Mouse (Mus musculus) urinary bladder, postnatal 36 days (tissue): ENCODE measurements around the gene Cldn19.
A peak's percentile ranks its signal among the peaks of the same experiment; 100 is the strongest.
"Not testable (repeated sequence)": the region's sequence is repeated elsewhere in the genome, so short reads cannot be mapped to it uniquely, and the experiment has no call there.

Source experiments
- DNase-seq, 2 experiments: peaks; one replicate each; pipeline ENCODE4 v3.0.0; 2022; ENCODE audit warnings: low spot score in 2 of 2, mixed read lengths in 1 of 2

Gene Cldn19

GRCm38 (mm10) chr4:119252025-119252808, 3.0 kb upstream of the Cldn19 start:
- DNase-seq = no peak

DNA sequence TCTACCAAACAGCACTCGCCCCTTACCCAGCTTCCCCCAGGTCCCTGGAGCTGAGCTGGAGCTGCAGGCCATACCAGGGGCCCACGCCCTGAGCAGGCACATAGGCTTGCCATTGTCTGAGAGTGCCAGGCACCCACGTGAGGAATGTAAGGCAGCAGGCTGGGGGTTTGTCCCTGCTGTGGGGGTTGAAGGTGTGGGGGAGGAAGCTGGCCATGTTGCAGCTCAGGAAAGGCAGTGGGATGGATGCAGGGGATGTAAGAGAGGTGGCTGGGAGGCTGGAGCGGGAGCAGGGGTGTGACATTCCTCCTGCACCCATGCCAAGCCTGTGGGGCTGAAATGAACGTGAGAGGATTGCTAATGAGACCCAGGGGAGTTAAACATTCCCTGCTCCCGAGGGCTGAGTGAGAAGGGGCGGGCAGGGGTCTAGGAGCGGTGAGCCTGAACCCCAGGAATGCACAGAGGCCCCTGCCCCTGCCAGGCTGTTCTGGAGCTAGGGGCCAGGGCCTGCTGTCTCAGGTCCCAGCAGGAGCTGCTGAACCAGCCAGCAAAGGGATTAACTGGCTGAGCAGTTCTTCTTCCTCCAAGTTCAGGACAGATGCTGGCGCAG, 1.1 kb upstream of the Cldn19 start:
- no peak for DNase-seq

DNA sequence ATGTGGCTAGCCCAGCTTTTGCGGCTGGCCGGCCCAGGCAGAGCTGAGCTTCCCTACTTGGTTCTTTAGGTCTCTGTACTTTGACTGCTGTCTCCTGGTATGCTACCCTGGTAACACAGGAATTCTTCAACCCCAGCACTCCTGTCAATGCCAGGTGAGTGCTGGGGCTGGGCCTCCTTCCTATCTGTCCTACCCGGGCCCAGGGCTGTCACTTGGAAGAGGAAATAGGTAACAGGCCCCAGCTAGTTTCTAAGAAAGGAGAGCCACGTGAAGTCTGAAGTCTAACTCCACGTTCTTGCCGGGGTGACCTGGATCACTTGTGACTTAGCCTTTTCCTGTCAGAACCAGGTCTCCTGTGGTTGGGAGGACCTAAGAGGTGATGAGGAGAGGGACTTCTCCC, 1.9 kb downstream of the Cldn19 start:
- DNase-seq = no peak

GRCm38 (mm10) chr4:119259344-119260254, 4.4 kb downstream of the Cldn19 start:
- DNase-seq = no peak

DNA sequence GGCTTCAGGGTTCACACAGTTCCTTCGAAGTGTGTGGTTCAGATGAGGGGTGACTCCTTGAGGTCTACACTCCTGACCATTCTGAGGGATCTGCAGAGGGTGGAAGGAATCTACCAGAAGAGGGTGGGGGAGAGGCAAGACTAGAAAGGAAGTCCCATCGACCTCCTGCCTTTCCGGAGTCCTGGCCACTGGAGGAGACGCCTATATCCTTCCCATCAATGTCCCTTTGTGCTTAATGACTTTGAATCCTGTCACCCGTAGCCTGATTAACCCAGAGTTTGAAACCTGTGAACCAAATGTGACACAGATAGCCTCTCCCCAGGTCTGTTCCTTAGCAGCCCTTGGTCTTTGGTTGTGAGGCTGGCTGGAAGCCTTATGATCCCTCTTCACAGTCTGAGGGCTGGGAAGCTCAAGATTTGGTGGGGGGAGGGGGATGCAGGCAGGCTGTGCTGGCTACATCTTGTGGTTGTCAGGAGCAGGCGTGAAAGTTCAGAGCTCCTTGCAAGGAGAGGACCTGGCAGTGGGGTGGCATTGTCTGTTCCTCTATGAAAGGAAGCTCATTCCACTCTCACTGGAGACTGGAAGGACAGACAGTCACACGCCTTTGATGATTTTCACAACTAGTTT, 6.0 kb downstream of the Cldn19 start:
- DNase-seq = no peak

GRCm38 (mm10) chr4:119262483-119262882, 7.3 kb downstream of the Cldn19 start:
- no peak for DNase-seq

DNA sequence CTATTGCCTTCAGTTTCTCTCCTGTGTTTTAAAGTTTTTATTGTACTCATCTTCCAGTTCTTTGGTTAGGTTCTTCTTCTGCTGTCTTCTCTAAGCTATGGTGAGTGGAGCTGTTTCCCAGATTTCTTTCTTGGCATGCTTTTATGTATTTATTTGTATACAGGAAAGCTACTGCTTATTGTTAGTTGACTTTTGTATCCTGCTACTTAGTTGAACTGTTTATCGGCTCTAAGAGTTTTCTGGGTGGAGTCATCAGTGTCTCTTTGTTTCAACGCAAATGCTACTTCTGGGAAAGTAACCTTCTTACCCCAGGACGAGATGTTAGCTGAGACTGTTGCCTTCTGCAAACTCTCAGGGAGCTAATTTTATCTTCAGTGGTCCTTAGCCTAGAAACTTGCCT, 8.2 kb downstream of the Cldn19 start:
- no peak for DNase-seq

DNA sequence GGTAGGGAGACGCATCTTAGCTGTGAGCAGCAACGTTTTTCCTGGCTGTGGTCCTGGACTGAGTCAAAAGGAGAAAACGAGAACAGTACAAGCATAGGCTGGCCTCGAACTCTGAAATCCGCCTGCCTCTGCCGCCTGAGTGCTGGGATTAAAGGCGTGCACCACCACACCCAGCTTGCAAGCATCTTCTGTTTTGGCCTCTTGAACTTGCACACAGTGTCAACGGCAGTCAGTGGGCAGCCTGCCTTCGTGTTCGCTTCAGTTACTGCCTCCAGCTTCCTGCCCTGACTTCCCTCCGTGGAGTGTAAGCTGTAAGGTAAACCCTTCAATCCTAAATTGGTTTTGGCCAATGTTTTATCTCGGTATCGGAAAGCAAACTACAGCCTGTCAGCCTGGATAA, 11.4 kb downstream of the Cldn19 start:
- DNase-seq = no peak

DNA sequence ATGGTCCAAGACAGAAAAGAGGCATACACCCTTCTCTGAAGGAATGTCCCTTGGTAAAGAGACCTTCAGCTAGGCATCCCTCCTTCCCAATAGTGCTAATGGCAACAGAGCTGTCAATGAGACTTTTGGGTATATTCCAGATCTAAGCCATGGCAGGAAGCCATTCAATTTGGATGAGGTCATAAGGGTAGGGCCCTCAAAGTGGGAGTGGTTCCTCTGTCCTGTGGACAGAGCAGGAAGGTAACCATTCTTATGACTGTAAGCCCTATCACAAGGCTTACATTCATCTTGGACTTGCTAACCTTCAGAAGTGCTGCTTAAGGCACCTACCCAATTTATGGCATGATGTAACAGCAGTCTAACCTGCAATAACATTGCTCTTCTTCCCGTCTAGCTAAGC, 19.4 kb downstream of the Cldn19 start:
- DNase-seq = no peak

DNA sequence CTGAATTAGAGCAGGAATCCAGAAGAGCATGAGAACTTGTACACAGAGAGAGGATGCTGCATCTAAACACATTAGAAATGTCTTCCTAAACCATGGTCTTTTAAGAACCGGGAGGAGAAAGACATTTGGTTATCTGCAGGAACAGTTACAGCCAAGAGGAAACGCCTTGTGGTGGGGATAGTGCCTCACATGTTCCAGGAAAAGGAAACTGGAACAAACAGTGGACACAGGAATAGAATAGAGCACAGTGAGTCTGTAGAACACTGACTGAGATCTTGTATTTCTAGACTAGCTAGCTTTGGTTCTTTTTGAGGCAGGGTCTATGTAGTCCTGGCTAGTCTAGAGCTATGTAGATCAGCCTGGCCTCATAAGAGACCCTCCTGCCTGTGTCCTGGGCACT, 20.0 kb downstream of the Cldn19 start:
- no peak for DNase-seq

DNA sequence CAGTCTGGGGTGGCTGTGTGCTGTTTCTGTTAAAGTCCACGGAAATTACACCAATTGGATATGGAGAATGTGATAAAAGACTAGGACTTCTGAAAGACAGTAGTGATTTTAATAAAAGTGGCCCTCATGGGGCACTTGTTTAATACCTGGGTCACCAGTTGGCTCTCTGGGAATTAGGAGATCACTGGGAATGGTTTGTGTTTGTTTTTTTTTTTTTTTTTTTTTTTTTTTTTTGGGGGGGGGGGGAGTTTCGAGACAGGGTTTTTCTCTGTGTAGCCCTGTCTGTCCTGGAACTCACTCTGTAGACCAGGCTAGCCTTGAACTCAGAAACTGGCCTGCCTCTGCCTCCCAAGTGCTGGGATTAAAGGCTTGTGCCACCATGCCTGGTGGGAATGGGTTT, 20.5 kb downstream of the Cldn19 start:
- no peak for DNase-seq

DNA sequence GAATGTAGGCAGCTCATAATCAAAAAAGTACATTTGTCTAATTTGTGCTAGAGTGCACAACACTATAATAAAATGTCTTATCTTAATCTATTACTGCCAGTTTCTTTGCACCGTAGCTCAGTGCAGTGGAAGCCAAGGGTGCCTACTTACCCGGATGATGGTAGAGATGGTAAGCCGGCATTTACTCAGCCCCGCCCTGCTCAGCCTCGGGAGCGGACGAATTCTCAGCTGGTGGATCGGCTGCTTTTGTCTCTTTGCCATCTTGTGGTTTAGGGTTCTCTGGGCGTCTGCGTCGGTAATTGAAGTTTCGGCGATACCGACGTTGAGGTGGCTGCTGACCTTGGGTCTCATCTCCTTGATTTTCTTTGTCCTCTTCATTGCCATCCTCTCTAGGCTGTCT, 23.6 kb downstream of the Cldn19 start:
- DNase-seq = not testable (repeated sequence)

DNA sequence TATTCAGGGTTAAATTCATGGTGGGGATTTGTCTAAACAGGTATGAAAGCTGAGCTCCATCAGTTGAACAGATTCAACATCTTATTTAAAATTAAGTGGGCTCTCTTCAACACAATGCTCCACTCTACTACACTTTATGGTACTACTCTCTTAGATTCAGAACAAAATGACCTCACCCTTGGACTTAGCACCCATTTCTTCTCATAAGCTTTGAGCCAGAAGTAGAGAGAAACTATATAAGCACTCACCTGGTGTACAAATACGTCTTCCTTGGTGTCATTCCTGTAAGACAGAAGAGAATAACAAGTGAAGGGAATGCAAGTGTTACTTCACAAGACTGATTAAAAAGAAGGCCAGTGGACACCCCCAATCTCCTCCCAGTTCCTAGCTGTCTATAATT, 29.6 kb downstream of the Cldn19 start:
- no peak for DNase-seq

GRCm38 (mm10) chr4:119285336-119285735, 30.1 kb downstream of the Cldn19 start:
- no peak for DNase-seq

GRCm38 (mm10) chr4:119291921-119292320, 36.7 kb downstream of the Cldn19 start:
- DNase-seq = no peak

- DNase-seq = peak; percentile 30 to 44
These were observed 37.8 kb downstream of the Cldn19 start for GRCm38 (mm10) chr4:119292771-119293573.

DNA sequence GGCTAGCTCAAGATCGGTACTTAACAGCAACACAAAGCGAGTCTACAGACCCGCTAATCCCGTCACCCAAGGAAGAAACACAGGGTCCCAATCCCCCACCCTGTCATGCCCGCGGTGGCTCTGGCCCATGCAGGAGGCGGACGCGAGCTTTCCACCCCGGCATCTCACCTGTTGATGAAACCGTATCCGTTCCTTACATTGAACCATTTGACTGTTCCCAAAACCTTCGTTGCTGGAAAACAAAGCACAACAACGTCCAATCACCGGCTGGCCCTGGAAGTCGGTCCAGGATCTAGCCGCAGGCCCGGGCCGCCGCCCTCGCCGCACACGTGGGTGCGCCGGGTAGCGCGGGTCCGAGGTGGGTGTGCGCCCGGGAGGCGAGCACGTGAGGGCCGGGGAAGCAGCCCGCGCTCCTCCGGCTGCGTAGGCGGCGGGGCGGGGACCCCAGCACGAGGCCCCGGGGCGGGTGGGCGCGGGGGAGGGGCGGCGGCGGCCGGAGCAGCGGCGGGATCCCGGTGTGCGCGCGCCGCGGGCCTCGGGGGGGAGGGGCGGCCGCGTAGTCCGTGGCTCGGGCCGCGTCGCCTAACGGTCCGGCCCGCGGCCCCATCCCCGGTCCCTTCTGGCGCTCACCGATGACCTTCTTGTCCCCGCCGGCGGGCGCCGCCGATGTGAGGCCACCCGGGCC, 38.5 kb downstream of the Cldn19 start:
- DNase-seq = peak in 1 of 2 experiments; percentile 15

- peak; percentile 100 for DNase-seq
These were observed 39.4 kb downstream of the Cldn19 start, which contains the start of gene Ybx1 for GRCm38 (mm10) chr4:119294415-119295133. Gene Ybx1 (minus strand): TSS chr4:119294604.

DNA sequence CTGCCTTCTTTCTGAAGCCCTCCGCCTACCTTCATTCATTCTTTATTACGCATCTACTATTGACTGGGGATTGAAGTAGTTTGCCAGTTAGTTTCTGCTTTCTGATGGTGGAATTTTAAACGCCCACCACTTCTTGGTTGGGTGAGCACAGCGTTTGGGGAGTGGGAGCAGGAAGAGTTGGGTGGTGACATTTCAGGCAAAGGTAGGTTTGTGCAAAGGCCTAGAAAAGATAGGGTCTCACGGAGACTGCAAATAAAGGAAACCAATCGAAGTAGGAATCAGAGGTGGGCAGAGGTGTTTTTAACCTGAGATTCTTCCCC, 39.9 kb downstream of the Cldn19 start:
- no peak for DNase-seq

DNA sequence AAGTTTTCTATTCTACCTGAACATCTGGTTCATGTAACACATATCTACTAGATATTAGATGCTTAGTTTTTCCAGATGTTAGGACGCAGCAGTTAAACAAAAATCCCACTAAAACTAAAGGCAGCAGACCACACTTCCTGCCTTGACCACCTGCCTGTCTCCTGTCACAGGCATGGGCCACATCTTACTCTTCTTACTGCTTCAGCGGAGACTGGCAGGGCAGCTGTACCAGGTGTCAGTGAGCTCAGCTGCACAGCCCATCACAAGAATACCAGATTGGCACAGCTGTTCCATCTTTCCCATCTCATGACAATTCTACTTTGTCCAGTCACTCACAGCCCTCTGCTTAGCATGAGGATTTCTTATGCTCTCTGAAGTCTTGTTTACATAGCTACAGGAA, 42.1 kb downstream of the Cldn19 start:
- no peak for DNase-seq
